Mouse (Mus musculus): ENCODE measurements around the gene Adamts13. TPM values are rescaled to one million over a fixed set of nuclear protein-coding genes. Genes with fewer than 3 reads are reported as not detected.

Gene Adamts13
- total RNA-seq, 2 experiments from 2014 or later = not detected

DNA sequence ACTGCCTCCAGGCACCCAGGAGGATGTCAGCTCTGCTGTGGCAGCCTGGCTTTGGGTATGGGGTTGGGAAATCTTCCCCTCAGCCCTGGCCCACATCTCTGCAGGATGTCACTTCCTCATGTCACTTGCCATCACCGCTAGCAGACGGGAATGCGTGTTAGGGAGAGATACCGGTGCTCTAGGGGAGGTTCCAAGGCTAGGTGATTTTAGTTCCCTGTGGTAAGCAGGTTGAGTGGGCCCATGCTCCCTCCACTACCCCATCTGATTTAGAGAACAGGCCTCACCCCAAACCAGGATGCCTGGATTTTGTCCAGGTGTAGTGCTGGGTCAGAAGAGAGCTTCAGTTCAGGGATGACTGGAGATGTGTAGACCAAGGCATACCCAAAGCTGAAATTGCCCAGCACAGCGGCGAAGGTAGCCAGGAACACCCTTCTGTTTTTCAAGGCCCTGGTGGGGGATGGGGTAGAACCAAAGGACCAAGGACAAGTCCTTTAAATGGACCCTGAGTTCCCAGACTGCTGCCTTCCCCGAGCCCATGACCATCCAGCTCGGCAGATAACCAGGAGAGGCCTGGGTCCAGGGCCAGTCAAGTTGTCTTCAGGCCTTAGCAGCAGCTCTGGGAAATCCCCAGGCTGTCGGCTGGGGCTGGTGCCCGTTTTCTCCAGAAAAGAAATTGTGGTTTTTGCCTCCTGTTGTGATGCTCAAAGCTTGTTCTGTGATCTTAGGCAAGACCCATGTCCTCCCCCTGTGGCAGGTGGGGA lies 53.8 kb downstream of the Adamts13 start:
- intact Hi-C loops (cut with DNase I; ENCODE audit: low total_unique reads) = no loop called here
- no peak for DNase-seq

DNA sequence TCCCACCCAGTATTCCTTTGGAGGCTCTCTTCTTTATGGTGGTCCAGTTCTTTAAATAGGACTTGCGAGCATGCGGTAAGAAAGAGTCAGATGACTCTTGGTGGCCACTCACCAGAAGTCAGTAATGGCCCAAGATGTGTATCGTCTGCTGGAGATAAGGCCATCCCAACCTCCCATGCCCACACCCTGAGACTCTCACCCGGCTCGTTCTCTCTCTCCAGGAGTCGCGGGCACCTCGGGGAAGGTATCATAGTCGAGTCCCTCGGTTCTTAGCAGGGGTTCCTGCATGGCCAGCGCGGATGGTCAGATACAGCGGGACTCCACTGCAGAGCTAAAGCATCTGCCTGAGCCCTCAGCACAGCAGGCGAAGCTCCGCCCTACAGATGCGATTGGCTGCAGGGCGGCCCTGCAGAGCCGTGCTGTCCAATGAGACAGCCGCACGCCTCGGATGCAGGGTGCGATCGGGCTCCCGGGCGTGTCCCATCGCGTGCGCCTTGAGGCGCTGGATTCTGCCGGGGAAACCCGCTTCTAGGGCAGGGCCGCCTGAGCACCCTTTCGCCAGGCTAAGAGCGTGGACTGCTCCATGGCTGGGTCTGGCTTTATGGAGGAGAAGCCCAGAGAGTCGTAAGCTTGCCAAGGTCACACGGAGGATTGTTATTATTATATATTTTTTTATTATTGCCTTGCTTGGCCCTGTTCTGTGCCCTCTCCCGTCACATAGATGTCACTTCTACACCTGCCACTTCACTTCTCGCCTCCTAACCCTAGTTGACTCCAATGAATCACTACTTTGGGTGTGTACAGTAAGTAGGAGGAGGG lies 54.6 kb downstream of the Adamts13 start, which contains the start of gene Slc2a6:
Slc2a6 (minus strand) TSS at position 381 of the 819 bp plus-strand sequence.
- intact Hi-C loops (cut with DNase I; ENCODE audit: low total_unique reads) = no loop called here

DNA sequence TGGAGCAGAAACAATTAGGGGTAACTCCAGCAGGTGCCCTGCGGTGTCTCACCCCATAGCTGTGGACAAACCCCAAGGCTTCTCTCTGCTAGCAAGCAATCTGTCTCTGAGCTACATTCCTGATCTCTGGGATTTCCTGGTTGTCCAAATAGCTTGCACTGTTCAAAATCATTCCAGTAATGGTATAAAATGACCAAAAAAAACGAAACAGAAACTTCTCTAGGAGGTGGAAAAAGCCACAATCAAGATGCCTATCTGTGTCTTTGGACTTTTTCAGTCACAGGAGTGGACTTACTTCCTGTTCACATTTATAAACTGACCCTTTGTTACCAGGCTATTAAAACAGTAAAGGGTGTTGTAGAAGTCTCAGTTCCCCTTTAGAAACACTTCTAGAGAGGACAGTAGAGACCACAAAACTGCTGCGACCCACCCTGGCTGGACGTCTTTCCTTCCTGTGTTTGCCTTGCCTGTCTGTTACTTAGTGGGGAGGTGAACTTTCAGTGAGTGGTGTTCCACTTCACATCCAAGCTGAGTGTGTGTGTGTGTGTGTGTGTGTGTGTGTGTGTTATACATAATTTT lies 55.3 kb downstream of the Adamts13 start:
- intact Hi-C loops (cut with DNase I; ENCODE audit: low total_unique reads) = no loop called here
- DNase-seq = no peak

More for the DNA sequence above, 54.6 kb downstream of the Adamts13 start, which contains the start of gene Slc2a6:
- DNase-seq = peak; percentile 88

DNA sequence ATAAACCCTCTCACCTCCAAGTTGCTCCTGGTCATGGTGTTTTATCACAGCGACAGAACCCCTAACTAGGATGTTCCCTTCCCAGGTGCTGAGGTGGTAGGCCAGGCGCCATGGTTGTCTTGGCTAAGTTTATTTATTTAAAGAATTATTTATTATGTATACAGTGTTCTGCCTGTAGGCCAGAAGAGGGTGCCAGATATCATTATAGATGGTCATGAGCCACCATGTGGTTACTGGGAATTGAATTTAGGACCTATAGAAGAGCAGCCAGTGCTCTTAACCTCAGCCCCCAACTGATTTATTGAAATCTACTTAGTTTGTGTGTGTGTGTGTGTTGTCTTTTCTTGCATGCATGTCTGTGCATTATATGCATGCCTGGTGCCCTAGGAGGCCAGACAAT lies 59.1 kb downstream of the Adamts13 start:
- intact Hi-C loops (cut with DNase I; ENCODE audit: low total_unique reads) = loop anchor here (10.0 kb wide), 1 partner anchor 108 kb away; no protein-coding TSS in a partner anchor
- no peak for DNase-seq

DNA sequence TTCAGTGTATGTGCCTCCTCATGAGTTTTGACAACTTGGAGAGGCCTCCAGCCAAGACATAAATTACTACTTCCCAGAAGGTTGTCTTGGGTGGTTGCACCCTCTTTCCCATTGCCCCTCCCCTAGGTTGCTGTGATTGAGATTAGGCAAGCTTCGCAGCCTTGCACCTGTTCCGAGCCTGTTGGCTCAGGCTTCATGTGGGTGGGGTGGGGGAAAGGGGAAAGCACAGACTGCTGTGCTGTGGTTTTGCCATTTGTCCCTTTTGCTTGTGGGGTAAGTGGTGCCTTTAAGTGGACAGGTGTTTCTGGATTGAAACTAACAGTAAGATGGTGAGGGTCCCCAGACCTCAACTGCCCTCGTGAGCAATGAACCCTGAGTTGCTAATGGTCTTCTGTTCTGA lies 62.8 kb downstream of the Adamts13 start:
- intact Hi-C loops (cut with DNase I; ENCODE audit: low total_unique reads) = loop anchor here (5.0 to 10.0 kb wide), 2 partner anchors 111 to 189 kb away; no protein-coding TSS in a partner anchor
- no peak for DNase-seq

DNA sequence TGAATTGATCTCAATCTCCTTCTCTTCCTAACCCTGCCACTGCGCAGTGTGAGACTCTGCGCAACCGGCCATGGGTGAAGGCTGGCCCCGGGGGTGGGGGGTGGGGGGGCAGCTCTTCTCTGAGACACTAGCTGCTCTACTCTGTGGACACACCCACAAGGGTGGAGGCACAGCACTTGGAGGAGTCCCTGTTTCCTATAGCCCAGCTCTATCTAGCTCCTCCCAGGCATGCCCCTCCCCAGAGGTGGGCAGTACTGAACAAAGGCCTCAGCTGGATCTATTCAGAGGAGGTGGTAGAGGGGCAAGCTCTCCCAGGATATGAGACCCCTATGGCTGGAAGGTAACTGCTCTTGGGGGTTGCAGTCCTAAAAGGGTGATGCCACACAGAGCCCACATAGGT lies 63.8 kb downstream of the Adamts13 start:
- no peak for DNase-seq
- intact Hi-C loops (cut with DNase I; ENCODE audit: low total_unique reads) = loop anchor here (5.0 to 10.0 kb wide), 2 partner anchors 112 to 190 kb away; no protein-coding TSS in a partner anchor

DNA sequence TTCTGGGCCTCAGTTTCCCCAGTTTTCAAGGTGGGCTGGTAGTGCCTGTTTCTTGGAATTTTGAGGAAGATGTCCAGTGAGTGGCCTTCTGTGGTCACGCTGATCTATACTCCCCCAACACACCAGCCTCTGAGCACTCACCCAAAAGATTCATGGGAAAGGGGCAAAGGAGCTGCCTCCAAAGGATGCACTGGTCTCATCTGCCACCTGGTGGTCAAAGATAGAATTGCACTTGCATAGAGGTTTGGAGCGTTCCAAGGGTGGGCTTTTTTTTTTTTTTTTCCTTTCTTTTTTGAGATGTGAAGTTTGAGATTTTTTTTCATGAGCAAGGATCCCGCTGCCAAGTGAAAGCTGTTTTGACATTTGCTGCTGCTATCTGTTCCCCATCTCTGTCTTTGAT lies 65.4 kb downstream of the Adamts13 start:
- intact Hi-C loops (cut with DNase I; ENCODE audit: low total_unique reads) = loop anchor here (5.0 to 10.0 kb wide), 2 partner anchors 114 to 191 kb away; no protein-coding TSS in a partner anchor
- DNase-seq = peak; percentile 58

DNA sequence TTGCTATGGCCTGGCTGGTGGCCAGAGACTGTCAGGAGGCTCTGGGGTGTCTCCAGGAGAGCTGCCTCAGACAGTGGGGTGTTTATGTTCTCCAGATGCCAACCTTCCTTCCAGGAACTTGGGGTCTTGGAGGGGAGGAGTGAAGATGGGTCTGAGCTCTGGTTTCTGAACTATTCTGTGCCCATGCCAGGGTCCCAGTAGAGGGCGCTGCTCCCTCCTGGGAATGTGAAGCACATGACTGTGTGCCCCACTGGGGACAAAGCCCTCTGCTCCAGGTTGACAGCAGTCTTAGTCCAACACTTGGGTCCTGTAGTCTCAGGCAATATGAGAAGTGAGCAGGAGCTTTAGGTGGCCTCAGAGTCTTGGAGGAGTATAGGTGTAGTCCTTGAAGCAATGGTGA lies 66.1 kb downstream of the Adamts13 start:
- intact Hi-C loops (cut with DNase I; ENCODE audit: low total_unique reads) = loop anchor here (5.0 to 10.0 kb wide), 2 partner anchors 114 to 192 kb away; no protein-coding TSS in a partner anchor
- no peak for DNase-seq

DNA sequence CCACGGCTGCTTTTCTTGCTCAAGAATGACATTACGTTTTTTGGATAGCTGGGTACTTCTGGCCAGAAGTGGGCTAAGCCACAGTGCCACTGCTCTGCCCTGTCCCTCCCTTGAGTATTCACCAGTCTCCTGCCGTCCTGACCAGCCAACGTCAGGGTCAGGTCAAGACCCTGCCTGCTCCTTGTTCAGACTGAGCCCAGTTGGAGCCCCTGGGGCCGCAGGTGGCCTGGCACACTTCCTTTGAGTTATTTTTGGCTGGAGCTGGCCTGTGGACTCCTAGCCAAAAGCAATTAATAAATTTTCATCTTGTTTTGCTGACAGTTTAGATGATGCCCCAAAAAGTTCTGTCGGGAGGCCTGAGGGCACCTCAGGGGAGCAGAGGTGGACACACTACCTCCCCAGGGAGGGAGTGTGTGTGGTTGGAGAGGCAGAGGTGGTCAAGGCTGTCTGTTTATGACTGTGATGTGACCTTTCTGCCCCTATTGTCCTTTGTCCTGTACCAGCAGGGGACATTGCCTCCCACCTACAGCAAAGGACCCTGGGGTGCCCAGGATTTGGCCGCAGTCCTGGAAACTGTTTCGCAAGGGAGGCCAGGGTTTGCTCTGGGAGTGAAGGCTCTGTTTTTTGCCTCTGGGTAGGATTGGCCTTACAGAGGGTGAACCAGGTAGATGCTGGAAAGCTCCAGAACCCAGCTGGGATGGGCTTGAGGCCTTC lies 69.1 kb downstream of the Adamts13 start:
- intact Hi-C loops (cut with DNase I; ENCODE audit: low total_unique reads) = loop anchor here (2.0 kb wide), 1 partner anchor 195 kb away; no protein-coding TSS in a partner anchor

DNA sequence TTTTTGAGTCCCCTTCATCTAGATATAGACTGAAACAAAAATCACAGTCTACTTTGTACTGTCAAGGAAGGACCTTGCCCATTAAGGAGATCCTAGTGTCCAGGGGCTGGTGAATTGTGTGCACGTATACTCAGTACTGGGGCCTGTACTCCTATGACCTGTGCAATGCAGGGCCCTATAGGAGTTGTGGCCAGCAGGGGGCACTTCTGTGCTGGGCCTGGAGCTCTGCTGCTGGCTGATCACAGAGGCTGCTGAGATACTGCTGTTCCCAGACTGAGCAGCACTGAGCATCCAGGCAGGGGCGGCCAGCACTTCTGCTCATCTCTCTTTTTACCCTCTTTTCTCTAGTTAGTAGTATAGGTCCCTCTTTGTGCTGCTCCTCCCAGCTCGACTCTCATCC lies 70.2 kb downstream of the Adamts13 start:
- intact Hi-C loops (cut with DNase I; ENCODE audit: low total_unique reads) = loop anchor here (2.0 kb wide), 1 partner anchor 193 kb away; no protein-coding TSS in a partner anchor
- DNase-seq = peak; percentile 88

More for the DNA sequence above, 69.1 kb downstream of the Adamts13 start:
- no peak for DNase-seq

DNA sequence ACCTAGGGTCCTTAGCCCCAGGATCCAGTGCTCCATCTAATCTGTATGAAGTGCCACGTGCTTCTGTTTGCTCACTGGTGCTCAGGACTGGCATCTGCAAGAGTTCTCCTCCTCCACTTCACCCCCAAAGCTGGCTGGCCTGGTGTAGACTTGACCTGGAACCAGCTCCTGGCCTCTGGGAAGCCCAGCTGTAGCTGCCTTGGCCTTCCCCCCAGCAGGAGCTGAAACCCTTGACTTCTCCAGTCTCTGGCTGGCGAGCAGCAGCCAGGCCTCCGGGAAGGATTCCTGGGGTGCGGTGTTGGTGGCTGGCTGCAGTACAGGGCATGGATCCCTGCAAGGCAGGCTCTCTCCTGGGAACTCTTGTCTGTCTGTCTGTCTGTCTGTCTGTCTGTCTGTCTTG lies 71.0 kb downstream of the Adamts13 start:
- DNase-seq = peak; percentile 68
- intact Hi-C loops (cut with DNase I; ENCODE audit: low total_unique reads) = no loop called here

DNA sequence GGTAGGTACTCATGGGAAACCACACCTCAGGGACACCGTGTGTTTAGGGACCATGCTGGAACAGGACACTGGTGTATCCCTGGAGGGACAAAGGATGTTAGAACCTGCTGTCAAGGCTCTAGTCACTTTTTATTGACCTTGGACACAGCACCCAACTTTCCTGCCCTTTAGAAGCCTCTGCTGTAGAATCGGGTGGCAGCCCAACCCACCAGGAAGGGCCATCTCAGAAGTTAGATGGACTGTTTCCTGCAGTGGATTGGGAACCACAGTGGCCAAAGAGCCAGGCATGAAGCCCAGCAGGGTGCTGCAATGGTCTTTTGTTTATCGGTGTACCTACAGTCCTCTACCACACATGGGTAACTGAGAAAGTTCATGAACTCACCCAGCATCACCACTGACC lies 71.4 kb downstream of the Adamts13 start:
- intact Hi-C loops (cut with DNase I; ENCODE audit: low total_unique reads) = no loop called here
- no peak for DNase-seq

DNA sequence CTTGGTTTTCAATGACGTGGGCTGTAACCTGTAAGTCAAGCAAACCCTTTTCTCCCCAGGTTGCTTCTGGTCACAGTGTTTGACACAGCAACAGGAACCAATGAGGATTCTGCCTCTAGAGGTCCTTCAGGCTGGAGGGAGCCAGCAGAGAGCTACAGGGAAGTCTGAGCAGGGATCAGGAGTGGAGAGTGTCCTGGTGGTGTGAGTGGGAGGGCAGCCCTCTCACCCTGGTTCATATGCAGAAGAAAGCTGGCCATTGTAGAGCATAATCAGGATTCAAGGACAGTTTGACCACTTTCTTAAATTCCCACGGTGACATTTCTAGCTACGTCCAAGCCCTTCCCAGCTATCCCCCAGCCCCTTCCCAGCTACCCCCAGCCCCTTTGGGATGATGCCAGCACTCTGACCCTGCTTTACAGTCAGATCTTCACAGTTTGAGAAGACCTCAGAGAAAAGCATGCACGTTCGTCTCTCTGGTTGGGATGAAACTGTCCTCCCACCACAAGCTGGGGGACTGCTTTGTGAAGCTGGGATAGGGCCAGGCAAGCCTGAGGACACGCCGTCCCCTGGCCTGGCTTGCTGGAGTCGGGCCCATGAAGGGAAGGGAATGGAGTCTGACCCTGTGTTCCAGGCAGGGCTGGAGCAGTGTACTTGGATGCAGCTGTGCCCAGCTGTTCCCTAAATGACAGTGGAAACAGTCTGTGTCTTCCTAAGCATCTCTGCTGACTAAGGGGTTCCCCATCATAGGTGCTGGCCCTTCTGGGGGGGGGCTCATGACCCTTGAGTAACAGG lies 73.0 kb downstream of the Adamts13 start:
- intact Hi-C loops (cut with DNase I; ENCODE audit: low total_unique reads) = no loop called here
- peak; percentile 84 for DNase-seq

DNA sequence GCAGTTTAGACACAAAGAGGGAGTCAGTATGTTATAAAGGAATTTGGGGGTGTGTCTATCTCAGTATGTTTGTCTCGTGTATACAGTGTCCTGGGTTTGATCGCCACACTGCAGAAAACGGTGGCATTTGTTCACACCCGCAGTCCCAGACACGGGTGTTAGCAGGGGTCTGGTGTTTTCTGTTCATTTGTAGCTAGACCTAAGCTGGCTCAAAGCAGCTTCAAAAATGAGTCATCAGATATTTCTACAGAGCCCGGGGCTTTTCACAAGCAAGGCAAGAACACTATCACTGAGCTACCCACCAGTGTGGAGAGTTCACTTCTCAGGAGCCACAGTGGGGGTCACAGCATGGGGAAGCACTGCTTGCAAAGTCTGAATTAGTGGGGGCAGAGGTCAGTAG lies 76.2 kb downstream of the Adamts13 start:
- DNase-seq = no peak
- intact Hi-C loops (cut with DNase I; ENCODE audit: low total_unique reads) = no loop called here

DNA sequence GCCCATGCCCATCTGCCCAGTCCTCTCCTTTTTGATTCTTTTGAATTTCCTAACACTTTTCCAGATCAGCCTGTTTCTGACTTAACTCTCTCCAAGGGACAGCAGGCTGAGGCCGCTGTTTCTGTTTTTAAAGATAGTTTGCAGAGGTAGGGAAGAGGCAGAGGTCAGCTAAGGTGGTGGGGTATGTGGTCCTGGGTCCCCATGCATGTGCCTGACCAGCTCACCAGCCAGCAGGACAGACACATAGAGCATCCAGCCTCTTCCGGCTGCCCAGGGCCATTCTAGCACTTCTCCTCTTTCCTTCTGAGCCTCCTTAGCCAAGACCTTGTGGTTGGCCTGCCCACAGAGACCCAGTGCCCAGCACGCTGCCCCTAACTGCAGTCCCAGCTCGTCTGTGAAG lies 85.0 kb downstream of the Adamts13 start:
- intact Hi-C loops (cut with DNase I; ENCODE audit: low total_unique reads) = no loop called here
- DNase-seq = no peak

DNA sequence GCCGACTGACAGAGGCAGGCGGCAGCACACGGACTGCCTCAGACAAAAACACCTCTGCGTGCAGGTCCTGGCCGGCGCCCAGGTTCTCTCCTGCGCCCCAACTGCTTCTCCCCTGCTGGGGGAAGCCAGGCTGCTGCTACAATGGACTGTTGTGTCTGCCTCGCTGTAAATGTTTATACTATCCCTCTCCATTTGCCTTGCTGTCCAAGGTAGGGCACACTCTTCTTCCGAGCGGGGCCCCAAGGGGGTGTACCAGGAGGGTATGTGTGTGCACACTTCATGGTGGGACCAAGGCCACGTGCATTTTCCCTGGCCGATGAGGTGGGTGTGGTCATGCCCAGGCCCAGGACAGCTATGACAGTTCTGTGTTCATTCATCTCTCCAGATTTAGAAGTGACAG lies 85.5 kb downstream of the Adamts13 start:
- intact Hi-C loops (cut with DNase I; ENCODE audit: low total_unique reads) = no loop called here
- DNase-seq = no peak

DNA sequence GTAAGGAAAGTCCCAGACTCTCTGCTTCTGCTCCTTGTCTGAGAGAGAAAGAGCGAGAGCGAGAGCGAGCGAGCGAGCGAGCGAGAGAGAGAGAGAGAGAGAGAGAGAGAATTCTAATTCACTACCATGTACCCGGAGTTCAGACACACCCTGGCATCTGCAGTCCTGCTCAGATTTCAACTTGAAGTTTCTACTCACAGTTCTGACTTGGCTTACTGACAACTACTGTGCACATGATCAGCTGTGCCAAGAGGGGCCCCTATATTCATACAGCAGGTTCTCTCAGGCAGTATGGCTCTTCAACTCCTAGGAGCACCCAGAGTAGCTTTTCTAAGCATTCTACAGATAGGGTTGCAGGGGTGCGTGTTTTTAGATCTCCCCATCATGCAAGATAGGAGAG lies 86.0 kb downstream of the Adamts13 start:
- intact Hi-C loops (cut with DNase I; ENCODE audit: low total_unique reads) = no loop called here
- no peak for DNase-seq

Measured in gastrocnemius, postnatal 14 days (tissue).